Mouse (Mus musculus): ENCODE measurements at regions not wholly inside any gene's neighbourhood (a gene's known extent, or its start where the extent isn't known, plus 50 kb on each side); places are given as distances from the start of the nearest gene placed in this dataset.

- DNase-seq (ENCODE audit: low spot score in 2 of 2), result no peak
Observed at GRCm38 (mm10) chr4:62808553-62808950, 156.8 kb upstream of the Zfp618 start.

GRCm38 (mm10) chr4:62809048-62809447 lies 156.3 kb upstream of the Zfp618 start:
- no peak for DNase-seq (ENCODE audit: low spot score in 2 of 2)

GRCm38 (mm10) chr4:62819889-62820288 lies 145.5 kb upstream of the Zfp618 start:
- no peak for DNase-seq (ENCODE audit: low spot score in 2 of 2)

- no peak for DNase-seq (ENCODE audit: low spot score in 2 of 2)
Observed at GRCm38 (mm10) chr4:62821288-62821687, 144.1 kb upstream of the Zfp618 start.

GRCm38 (mm10) chr4:62822568-62822967 lies 142.8 kb upstream of the Zfp618 start:
- DNase-seq (ENCODE audit: low spot score in 2 of 2), result peak; percentile 67 to 77

GRCm38 (mm10) chr4:62823082-62823481 lies 142.3 kb upstream of the Zfp618 start:
- no peak for DNase-seq (ENCODE audit: low spot score in 2 of 2)

GRCm38 (mm10) chr4:62823555-62824250 lies 141.7 kb upstream of the Zfp618 start:
- DNase-seq (ENCODE audit: low spot score in 2 of 2), result no peak

GRCm38 (mm10) chr4:62824581-62824980 lies 140.8 kb upstream of the Zfp618 start:
- no peak for DNase-seq (ENCODE audit: low spot score in 2 of 2)

- no peak for DNase-seq (ENCODE audit: low spot score in 2 of 2)
Observed at GRCm38 (mm10) chr4:62825256-62825655, 140.1 kb upstream of the Zfp618 start.

GRCm38 (mm10) chr4:62828963-62829362 lies 136.4 kb upstream of the Zfp618 start:
- DNase-seq (ENCODE audit: low spot score in 2 of 2), result no peak

GRCm38 (mm10) chr4:62833944-62834343 lies 131.4 kb upstream of the Zfp618 start:
- DNase-seq (ENCODE audit: low spot score in 2 of 2), result peak; percentile 4 to 28

- no peak for DNase-seq (ENCODE audit: low spot score in 2 of 2)
Observed at GRCm38 (mm10) chr4:62836875-62837274, 128.5 kb upstream of the Zfp618 start.

GRCm38 (mm10) chr4:62850526-62850925 lies 114.8 kb upstream of the Zfp618 start:
- no peak for DNase-seq (ENCODE audit: low spot score in 2 of 2)

- DNase-seq (ENCODE audit: low spot score in 2 of 2), result no peak
Observed at GRCm38 (mm10) chr4:62853335-62853734, 112.0 kb upstream of the Zfp618 start.

GRCm38 (mm10) chr4:62856406-62856805 lies 109.0 kb upstream of the Zfp618 start:
- no peak for DNase-seq (ENCODE audit: low spot score in 2 of 2)

GRCm38 (mm10) chr4:62862756-62863155 lies 102.6 kb upstream of the Zfp618 start:
- no peak for DNase-seq (ENCODE audit: low spot score in 2 of 2)

- no peak for DNase-seq (ENCODE audit: low spot score in 2 of 2)
Observed at GRCm38 (mm10) chr4:62870391-62870983, 94.9 kb upstream of the Zfp618 start.

GRCm38 (mm10) chr4:62872562-62872961 lies 92.8 kb upstream of the Zfp618 start:
- DNase-seq (ENCODE audit: low spot score in 2 of 2), result no peak

GRCm38 (mm10) chr4:62873986-62874385 lies 91.4 kb upstream of the Zfp618 start:
- no peak for DNase-seq (ENCODE audit: low spot score in 2 of 2)

- no peak for DNase-seq (ENCODE audit: low spot score in 2 of 2)
Observed at GRCm38 (mm10) chr4:62878063-62878462, 87.3 kb upstream of the Zfp618 start.

GRCm38 (mm10) chr4:62878927-62879326 lies 86.4 kb upstream of the Zfp618 start:
- no peak for DNase-seq (ENCODE audit: low spot score in 2 of 2)

- no peak for DNase-seq (ENCODE audit: low spot score in 2 of 2)
Observed at GRCm38 (mm10) chr4:62881824-62882223, 83.5 kb upstream of the Zfp618 start.

GRCm38 (mm10) chr4:62882276-62882675 lies 83.1 kb upstream of the Zfp618 start:
- DNase-seq (ENCODE audit: low spot score in 2 of 2), result no peak

All from adrenal gland, adult 18-20 months (tissue).